Mouse (Mus musculus) CH12.LX (cell line): ENCODE measurements around the gene Tas2r119. TPM values are rescaled to one million over a fixed set of nuclear protein-coding genes. Genes with fewer than 3 reads are reported as not detected.

ENCODE experiments used
- DNase-seq: peaks from one replicate; pipeline ENCODE4 v3.0.0-alpha.2; 2013; ENCODE audit errors: extremely low read depth
- H3K27ac ChIP-seq: 2 replicates; pipeline ENCODE4 v1.5.1; 2012; ENCODE audit warnings: low read depth, mild to moderate bottlenecking, control low read depth, moderate library complexity; ENCODE audit not compliant: insufficient read depth
- H3K27me3 ChIP-seq: replicated peaks from 2 replicates; pipeline ENCODE3; 2012; ENCODE audit warnings: inconsistent platforms
- H3K36me3 ChIP-seq, 2 experiments: replicated peaks in 1 of 2; 2 replicates each; pipeline versions ENCODE3 to v1.6.1; 2012; ENCODE audit warnings: inconsistent platforms in 1 of 2, low read length in 1 of 2, mild to moderate bottlenecking in 1 of 2, mixed read lengths in 1 of 2, moderate library complexity in 1 of 2; ENCODE audit not compliant: control insufficient read depth in 1 of 2, insufficient read depth in 1 of 2
- H3K4me1 ChIP-seq, 2 experiments: 2 replicates each; pipeline ENCODE4 v1.6.1; 2012; ENCODE audit warnings: inconsistent platforms in 1 of 2, moderate library complexity in 1 of 2; ENCODE audit not compliant: insufficient read depth in 2 of 2, control insufficient read depth in 1 of 2
- H3K4me2 ChIP-seq: 2 replicates; pipeline ENCODE4 v1.6.1; 2012; ENCODE audit warnings: low read depth, mild to moderate bottlenecking, control low read depth; ENCODE audit not compliant: poor library complexity, insufficient read depth, severe bottlenecking
- H3K4me3 ChIP-seq, 3 experiments: fragments of 150-350 bp in 1 of 3; sonication (generic) in 1 of 3; replicated peaks in 1 of 3; 2 replicates each; pipeline versions ENCODE3 to v1.5.1; 2011 to 2012; ENCODE audit warnings: low read depth in 2 of 3, low read length in 2 of 3, mild to moderate bottlenecking in 2 of 3, moderate library complexity in 2 of 3, control low read depth in 1 of 3, improper control_type of control experiment in 1 of 3, inconsistent platforms in 1 of 3, mixed read lengths in 1 of 3; ENCODE audit not compliant: poor library complexity in 1 of 3
- H3K79me2 ChIP-seq: replicated peaks from 2 replicates; pipeline ENCODE4 v1.6.1; 2012; ENCODE audit warnings: mild to moderate bottlenecking, moderate library complexity; ENCODE audit not compliant: control insufficient read depth, poor library complexity, insufficient read depth, severe bottlenecking; ENCODE audit errors: extremely low read depth
- H3K9ac ChIP-seq: 2 replicates; pipeline ENCODE4 v1.6.1; 2012; ENCODE audit warnings: low read depth, mild to moderate bottlenecking, control low read depth, moderate library complexity; ENCODE audit not compliant: insufficient read depth
- H3K9me3 ChIP-seq: replicated peaks from 2 replicates; pipeline ENCODE3; 2012; ENCODE audit warnings: low read length, inconsistent platforms, mixed read lengths
- BHLHE40 ChIP-seq: IDR thresholded peaks from 2 replicates; pipeline ENCODE4 v1.6.1; 2011; ENCODE audit warnings: mild to moderate bottlenecking, low read depth, low read length, improper control_type of control experiment
- CHD1 ChIP-seq: IDR thresholded peaks from 2 replicates; pipeline ENCODE4 v1.6.1; 2012; ENCODE audit warnings: low read depth, low read length, improper control_type of control experiment, inconsistent platforms
- CHD2 ChIP-seq: IDR thresholded peaks from 2 replicates; pipeline ENCODE4 v1.6.1; 2011; ENCODE audit warnings: low read length, improper control_type of control experiment
- ETS1 ChIP-seq: conservative IDR thresholded peaks from 2 replicates; pipeline ENCODE4 v1.6.1; 2012; ENCODE audit warnings: low read depth, mild to moderate bottlenecking, inconsistent platforms, low read length, improper control_type of control experiment, moderate library complexity
- HCFC1 ChIP-seq: IDR thresholded peaks from 2 replicates; pipeline ENCODE4 v1.6.1; 2012; ENCODE audit warnings: low read depth, mild to moderate bottlenecking, inconsistent platforms, low read length, improper control_type of control experiment
- IRF4 ChIP-seq: IDR thresholded peaks from 2 replicates; pipeline ENCODE4 v1.6.1; 2014; ENCODE audit warnings: low read depth, mild to moderate bottlenecking, inconsistent platforms, low read length, improper control_type of control experiment
- KAT2A ChIP-seq: IDR thresholded peaks from 2 replicates; pipeline ENCODE4 v1.6.1; 2012; ENCODE audit warnings: low read length, improper control_type of control experiment, inconsistent platforms; ENCODE audit not compliant: insufficient replicate concordance
- MAFK ChIP-seq: IDR thresholded peaks from 2 replicates; pipeline ENCODE4 v1.6.1; 2011; ENCODE audit warnings: low read length, improper control_type of control experiment; ENCODE audit not compliant: insufficient replicate concordance
- MAX ChIP-seq: IDR thresholded peaks from 2 replicates; pipeline ENCODE4 v1.6.1; 2011; ENCODE audit warnings: low read length, improper control_type of control experiment
- MEF2A ChIP-seq: IDR thresholded peaks from 2 replicates; pipeline ENCODE4 v1.6.1; 2014; ENCODE audit warnings: low read depth, mild to moderate bottlenecking, inconsistent platforms, low read length, improper control_type of control experiment, borderline replicate concordance
- MXI1 ChIP-seq: IDR thresholded peaks from 2 replicates; pipeline ENCODE4 v1.6.1; 2011; ENCODE audit warnings: mild to moderate bottlenecking, low read depth, low read length, improper control_type of control experiment
- MYC ChIP-seq: IDR thresholded peaks from 2 replicates; pipeline ENCODE4 v1.6.1; 2011; ENCODE audit warnings: low read depth, mild to moderate bottlenecking, improper control_type of control experiment, low read length
- NELFE ChIP-seq: IDR thresholded peaks from 2 replicates; pipeline ENCODE4 v1.6.1; 2011; ENCODE audit warnings: low read depth, low read length, improper control_type of control experiment
- PAX5 ChIP-seq: IDR thresholded peaks from 2 replicates; pipeline ENCODE4 v1.6.1; 2012; ENCODE audit warnings: low read length, inconsistent platforms, mixed read lengths
- RAD21 ChIP-seq: IDR thresholded peaks from 2 replicates; pipeline ENCODE4 v1.6.1; 2011; ENCODE audit warnings: low read depth, mild to moderate bottlenecking, low read length, improper control_type of control experiment, moderate library complexity
- SMC3 ChIP-seq: IDR thresholded peaks from 2 replicates; pipeline ENCODE4 v1.6.1; 2011; ENCODE audit warnings: low read depth, low read length, improper control_type of control experiment
- TCF12 ChIP-seq: IDR thresholded peaks from 2 replicates; pipeline ENCODE4 v1.6.1; 2014; ENCODE audit warnings: low read depth, mild to moderate bottlenecking, inconsistent platforms, low read length, improper control_type of control experiment
- USF1 ChIP-seq: IDR thresholded peaks from 2 replicates; pipeline ENCODE4 v1.6.1; 2014; ENCODE audit warnings: low read depth, mild to moderate bottlenecking, inconsistent platforms, low read length, improper control_type of control experiment
- ZC3H11A ChIP-seq: IDR thresholded peaks from 2 replicates; pipeline ENCODE4 v1.6.1; 2012; ENCODE audit warnings: low read depth, mild to moderate bottlenecking, inconsistent platforms, low read length, improper control_type of control experiment
- ZKSCAN1 ChIP-seq: IDR thresholded peaks from 2 replicates; pipeline ENCODE4 v1.6.1; 2012; ENCODE audit warnings: low read depth, inconsistent platforms, low read length, improper control_type of control experiment, borderline replicate concordance
- ZNF384 ChIP-seq: IDR thresholded peaks from 2 replicates; pipeline ENCODE4 v1.6.1; 2012; ENCODE audit warnings: low read depth, low read length, improper control_type of control experiment, inconsistent platforms
- dilution Hi-C: fragments of 300-500 bp; cut with MboI; formaldehyde crosslinking; loops from 2 replicates; pipeline ENCODE4 v1.14.3; 2020; ENCODE audit warnings: low sequenced_read_pairs; ENCODE audit not compliant: extremely low pct_unique_long_range_greater_than_20kb, extremely low pct_ligation_motif_present
- in situ Hi-C: fragments of 300-500 bp; cut with MboI; formaldehyde crosslinking; loops from 3 replicates; pipeline ENCODE4 v1.14.3; 2019; ENCODE audit warnings: low sequenced_read_pairs, low pct_ligation_motif_present, low pct_unique_long_range_greater_than_20kb, mixed read lengths
- polyA plus RNA-seq: library from polyadenylated mRNA; unstranded; fragments of >175 nt; gene quantifications from 2 replicates; pipeline ENCODE4 v1.2.1, GENCODE M21; 2012; ENCODE audit warnings: low read depth; ENCODE audit not compliant: insufficient read length
- total RNA-seq, 2 experiments: library from RNA; depleted of rRNA; stranded (reverse); fragments of 300-350 nt in 1 of 2; fragments of >200 nt in 1 of 2; gene quantifications; 2 replicates each; pipeline ENCODE4 v1.2.3; 2012 to 2014

Gene Tas2r119
- total and polyA plus RNA-seq, 3 experiments, result not detected

DNA sequence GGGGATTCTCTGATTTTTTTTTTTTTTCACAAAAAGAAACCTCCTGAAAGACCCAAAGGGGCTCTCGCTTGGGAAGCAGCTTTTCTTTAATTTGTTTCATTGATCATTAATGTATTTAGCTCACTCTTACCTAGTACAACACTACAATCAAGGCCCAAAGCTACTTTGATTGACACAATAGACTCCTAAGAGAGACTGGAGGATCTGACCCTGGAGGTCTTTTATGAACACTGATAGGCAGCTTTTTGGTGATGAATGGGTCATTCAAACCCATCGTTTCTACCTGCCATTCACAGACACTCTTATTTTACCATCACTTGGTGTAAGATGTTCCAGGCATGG is 4.1 kb upstream of the Tas2r119 start:
- Histone ChIP-seq H3K4me2 (no peak overlapping the region), H3K27ac (no peak overlapping the region), H3K36me3 (no peaks in the 10 kb centered on the region), H3K9me3 (no peaks in the 10 kb centered on the region), H3K27me3 (no peaks in the 10 kb centered on the region), H3K4me3 (no peak overlapping the region), H3K4me1 (peaks cover 0 to 18% of the 10 kb centered on the region in 2 experiments; a peak in 2 of 4 replicates), H3K9ac (no peak overlapping the region), H3K79me2 (no peaks in the 10 kb centered on the region)
- dilution Hi-C loops, result no loop called here
- DNase-seq, result no peak
- in situ Hi-C loops, result no loop called here
- TF ChIP-seq NELFE (no peak), RAD21 (no peak), MAX (no peak), ETS1 (no peak), BHLHE40 (no peak), ZKSCAN1 (no peak), PAX5 (no peak), CHD2 (no peak), HCFC1 (no peak)
- TF ChIP-seq, all 38 proteins: peak for 0

DNA sequence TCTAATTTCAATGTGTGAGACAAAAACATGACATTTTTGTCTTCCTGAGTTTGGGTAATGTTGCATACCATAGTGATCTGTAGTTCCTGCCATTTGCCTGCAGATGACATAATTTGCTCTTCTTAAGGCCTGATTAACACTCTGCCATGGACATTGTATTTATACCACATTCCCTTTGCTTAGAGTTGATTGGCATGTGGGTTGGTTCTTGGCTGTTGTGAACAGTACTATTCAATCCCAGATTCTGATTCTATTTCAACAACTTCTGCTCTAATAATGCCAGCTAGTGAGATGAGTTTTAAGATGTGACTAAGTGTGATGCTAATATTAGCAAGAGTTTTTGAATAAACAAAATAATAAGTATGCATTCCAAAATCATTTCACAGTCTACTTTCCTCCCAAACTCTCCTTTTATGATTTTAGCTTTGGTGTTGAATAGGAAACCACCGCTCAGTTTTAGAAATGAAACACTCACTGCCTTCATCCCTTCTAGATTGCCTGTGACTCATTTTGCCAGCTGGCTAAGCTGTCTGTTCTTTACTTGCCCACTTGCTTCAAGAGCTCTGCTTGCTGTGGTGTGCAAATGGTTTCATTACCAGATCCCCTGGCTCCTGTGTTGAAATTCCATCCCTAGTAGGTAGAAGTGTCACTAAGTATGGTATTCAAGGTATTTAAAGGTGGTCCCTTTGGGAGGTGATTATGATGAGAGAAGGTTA is 3.1 kb downstream of the Tas2r119 start:
- Histone ChIP-seq H3K9me3 (no peaks in the 10 kb centered on the region), H3K4me1 (no peaks in the 10 kb centered on the region; a peak in 1 of 4 replicates), H3K9ac (no peak overlapping the region), H3K27me3 (no peaks in the 10 kb centered on the region), H3K4me3 (no peak overlapping the region), H3K36me3 (no peaks in the 10 kb centered on the region), H3K79me2 (no peaks in the 10 kb centered on the region), H3K27ac (no peak overlapping the region), H3K4me2 (no peak overlapping the region)
- in situ Hi-C loops (no loop called here), dilution Hi-C loops (no loop called here)
- DNase-seq, result no peak
- no peak for TF ChIP-seq KAT2A

DNA sequence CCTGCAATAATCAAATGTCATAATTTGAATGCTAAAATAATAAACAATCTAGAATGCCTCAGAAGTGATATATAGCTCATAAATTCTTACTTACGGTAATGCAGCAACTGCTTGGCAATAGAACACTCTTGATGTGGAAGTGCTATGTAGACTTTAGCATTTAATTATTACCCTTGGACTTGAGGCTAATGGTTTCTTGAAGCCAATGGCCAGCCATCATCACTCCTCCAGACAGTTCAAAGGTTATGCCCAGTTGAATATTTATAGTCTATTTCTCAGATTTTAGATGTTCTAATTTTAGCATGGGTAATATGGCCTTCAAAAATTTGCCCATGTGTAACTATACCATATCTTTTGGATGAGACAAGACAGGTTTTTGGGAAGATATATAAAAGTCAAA is 4.9 kb downstream of the Tas2r119 start:
- no peak overlapping the region for H3K27ac ChIP-seq
- no peak overlapping the region for H3K4me3 ChIP-seq
- H3K9ac ChIP-seq, result no peak overlapping the region
- no peaks in the 10 kb centered on the region for H3K36me3 ChIP-seq
- TF ChIP-seq USF1 (no peak), MEF2A (no peak), SMC3 (no peak), KAT2A (no peak), CHD1 (no peak), ETS1 (no peak), TCF12 (no peak), MAX (no peak), MYC (no peak), MXI1 (no peak), ZC3H11A (no peak), ZNF384 (no peak), IRF4 (no peak), MAFK (no peak)
- H3K4me2 ChIP-seq, result no peak overlapping the region
- in situ Hi-C loops (no loop called here), dilution Hi-C loops (no loop called here)
- no peaks in the 10 kb centered on the region for H3K27me3 ChIP-seq
- DNase-seq, result no peak
- H3K9me3 ChIP-seq, result no peaks in the 10 kb centered on the region
- no peaks in the 10 kb centered on the region for H3K4me1 ChIP-seq
- no peaks in the 10 kb centered on the region for H3K79me2 ChIP-seq
